Mouse (Mus musculus) liver, adult 2 months (tissue): Measurements from ENCODE around the gene Wfdc9. TPM values are rescaled to one million over a fixed set of nuclear protein-coding genes. Genes with fewer than 3 reads are reported as not detected.
"Not testable (repeated sequence)": the region's sequence is repeated elsewhere in the genome, so short reads cannot be mapped to it uniquely, and the experiment has no call there.

Experiments
- DNase-seq: peaks from one replicate; pipeline ENCODE4 v3.0.0-alpha.2; 2011; ENCODE audit warnings: low read depth, low spot score; ENCODE audit errors: extremely low read depth
- H3K27ac ChIP-seq: fragments of 200-500 bp; replicated peaks from 2 replicates; pipeline ENCODE4 v1.5.1; 2012; ENCODE audit warnings: low read depth, mild to moderate bottlenecking, control low read depth, inconsistent platforms, low read length; ENCODE audit not compliant: insufficient read depth
- H3K27me3 ChIP-seq: fragments of 200-500 bp; 2 replicates; pipeline ENCODE4 v1.6.1; 2012; ENCODE audit warnings: mild to moderate bottlenecking, moderate library complexity, low read length, inconsistent platforms; ENCODE audit not compliant: control insufficient read depth, insufficient read depth
- H3K36me3 ChIP-seq: fragments of 200-500 bp; 2 replicates; pipeline ENCODE4 v1.6.1; 2012; ENCODE audit warnings: low read length, inconsistent platforms; ENCODE audit not compliant: control insufficient read depth, insufficient read depth
- H3K4me1 ChIP-seq: fragments of 200-500 bp; 2 replicates; pipeline ENCODE4 v1.6.1; 2011; ENCODE audit warnings: low read length; ENCODE audit not compliant: control insufficient read depth, insufficient read depth
- H3K4me3 ChIP-seq: fragments of 200-500 bp; 2 replicates; pipeline ENCODE4 v1.5.1; 2011; ENCODE audit warnings: low read depth, mild to moderate bottlenecking, control low read depth, low read length, moderate library complexity; ENCODE audit not compliant: insufficient read depth
- H3K79me2 ChIP-seq: fragments of 200-500 bp; 2 replicates; pipeline ENCODE4 v1.6.1; 2012; ENCODE audit warnings: inconsistent platforms, mild to moderate bottlenecking, low read length, moderate library complexity; ENCODE audit not compliant: control insufficient read depth, insufficient read depth
- H3K9ac ChIP-seq: fragments of 200-500 bp; 2 replicates; pipeline ENCODE4 v1.6.1; 2012; ENCODE audit warnings: low read depth, mild to moderate bottlenecking, control low read depth, inconsistent platforms, low read length
- CTCF ChIP-seq: fragments of 200-500 bp; IDR thresholded peaks from 2 replicates; pipeline ENCODE4 v1.5.1; 2011; ENCODE audit warnings: low read depth, low read length, control low read depth
- POLR2A ChIP-seq: fragments of 200-500 bp; IDR thresholded peaks from 2 replicates; pipeline ENCODE4 v1.6.1; 2011; ENCODE audit warnings: low read length, control low read depth; ENCODE audit not compliant: insufficient read depth; ENCODE audit errors: extremely low read depth
- WGBS: fragments of 180-500 bp; shearing (Covaris S2); methylation state at CpG from one replicate; pipeline ENCODE4 v1.1.7; 2018; 5-methylcytosine and 5-hydroxymethylcytosine counted together
- polyA plus RNA-seq: library from polyadenylated mRNA; depleted of rRNA; stranded (reverse); fragments of >200 nt; gene quantifications from 2 replicates; pipeline ENCODE4 v1.2.3, GENCODE M21; 2012; rRNA removed
- total RNA-seq: library from RNA; depleted of rRNA; stranded (reverse); fragments of >200 nt; gene quantifications from 2 replicates; pipeline ENCODE4 v1.2.3, GENCODE M21; 2014; rRNA removed

Gene Wfdc9
- total and polyA plus RNA-seq, 2 experiments, result not detected

DNA sequence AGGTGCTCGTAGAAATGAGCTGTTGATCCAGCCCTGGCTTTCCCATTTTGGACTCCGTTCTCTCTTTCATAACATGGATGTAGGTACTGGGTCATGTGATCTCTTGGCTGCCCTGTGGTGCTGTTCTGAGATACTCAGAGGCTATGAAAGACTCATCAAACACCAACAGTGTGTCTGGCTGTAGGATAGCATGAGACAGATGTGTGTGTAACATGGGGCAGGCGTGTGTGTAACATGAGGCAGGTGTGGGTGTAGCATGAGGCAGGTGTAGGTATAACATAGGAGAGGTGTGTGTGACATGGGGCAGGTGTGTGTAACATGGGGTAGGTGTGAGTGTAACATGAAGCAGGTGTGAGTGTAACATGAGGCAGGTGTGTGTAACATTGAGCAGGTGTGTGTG, 41.0 kb downstream of the Wfdc9 start:
- Histone ChIP-seq H3K4me1 (no peaks in the 10 kb centered on the region), H3K4me3 (no peak overlapping the region), H3K36me3 (no peaks in the 10 kb centered on the region), H3K79me2 (no peaks in the 10 kb centered on the region), H3K27ac (no peak overlapping the region), H3K27me3 (no peaks in the 10 kb centered on the region), H3K9ac (no peak overlapping the region)
- DNase-seq, result no peak
- no peak for TF ChIP-seq CTCF
- TF ChIP-seq POLR2A, result no peak
- WGBS, result 67% methylated on average over 3 of the region's 3 CpGs

DNA sequence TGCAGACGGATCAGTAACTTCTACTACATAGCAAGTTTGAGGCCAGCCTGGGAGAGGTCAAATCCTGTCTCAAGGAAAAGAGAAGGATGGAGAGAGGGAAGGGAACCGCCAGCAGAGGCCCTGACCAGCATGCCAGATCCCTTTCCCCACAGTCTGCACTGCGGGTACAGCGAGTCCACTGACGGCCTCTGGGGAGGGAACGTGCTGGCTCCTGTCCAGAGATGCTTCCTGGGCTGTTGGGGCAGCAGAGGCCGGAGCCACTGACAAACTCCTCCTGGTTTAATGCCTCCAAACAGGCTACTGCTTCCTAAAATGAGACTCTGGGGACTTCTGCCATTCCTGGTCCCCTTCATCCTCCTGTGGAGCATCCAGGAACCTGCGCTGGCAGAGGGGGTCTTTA, 42.9 kb downstream of the Wfdc9 start, which contains the start of the genes Wfdc6b and Wfdc8:
Gene Wfdc6b, plus strand, starts transcription at position 52 of the 400 bp plus-strand sequence.
Gene Wfdc8, minus strand, starts transcription at position 156 of the 400 bp plus-strand sequence.
- H3K36me3 ChIP-seq, H3K27ac ChIP-seq, H3K4me3 ChIP-seq, H3K79me2 ChIP-seq, H3K9ac ChIP-seq, DNase-seq, H3K4me1 ChIP-seq, H3K27me3 ChIP-seq: not testable (repeated sequence)
- 58% methylated on average over 8 of the region's 8 CpGs for WGBS

DNA sequence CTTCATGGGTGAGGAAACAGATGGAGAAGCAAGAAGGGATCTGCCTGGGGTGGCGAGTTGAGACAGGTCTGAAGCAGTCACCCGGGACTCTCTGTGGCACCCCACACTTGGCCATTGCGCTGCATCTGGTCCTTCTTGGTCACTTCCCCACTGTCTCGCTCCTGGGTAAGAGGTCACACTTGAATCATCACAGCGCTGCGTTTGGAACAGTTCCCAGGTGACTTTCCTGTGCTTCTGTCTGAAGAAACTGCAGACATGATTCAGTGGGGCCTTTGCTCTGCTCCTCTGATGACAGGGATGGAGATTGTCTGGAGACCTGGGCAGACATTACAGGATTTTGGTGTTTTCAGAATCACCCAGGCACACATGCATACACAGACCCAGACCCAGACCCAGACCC, 47.6 kb downstream of the Wfdc9 start:
- TF ChIP-seq CTCF (no peak), POLR2A (no peak)
- Histone ChIP-seq H3K4me3 (no peak overlapping the region), H3K9ac (no peak overlapping the region), H3K27ac (no peak overlapping the region), H3K4me1 (no peaks in the 10 kb centered on the region), H3K36me3 (no peaks in the 10 kb centered on the region), H3K79me2 (no peaks in the 10 kb centered on the region), H3K27me3 (no peaks in the 10 kb centered on the region)
- DNase-seq, result no peak
- 72% methylated on average over 6 of the region's 6 CpGs for WGBS

DNA sequence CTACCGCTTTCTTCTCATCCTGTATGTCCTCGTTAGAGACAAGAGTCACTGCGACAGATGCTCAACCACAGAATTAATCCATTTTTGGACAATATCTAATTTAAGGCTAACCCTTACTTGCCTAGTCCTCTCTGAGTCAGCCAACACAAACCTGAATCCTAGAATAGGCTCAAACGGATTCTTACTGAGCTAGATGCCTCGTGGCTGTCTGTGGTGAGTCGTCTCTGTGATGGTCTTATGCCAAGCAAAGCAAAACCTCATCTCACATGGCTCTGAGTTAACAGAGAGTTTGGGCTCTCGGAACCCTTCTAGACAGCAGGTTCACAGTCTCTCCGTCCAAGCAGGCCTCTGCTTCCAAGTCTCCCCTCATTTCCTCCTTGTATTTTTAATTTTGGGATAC, 52.0 kb downstream of the Wfdc9 start:
- 90% methylated on average over 8 of the region's 8 CpGs for WGBS
- DNase-seq, result no peak
- no peak overlapping the region for H3K9ac ChIP-seq
- TF ChIP-seq CTCF (no peak), POLR2A (no peak)
- no peaks in the 10 kb centered on the region for H3K79me2 ChIP-seq
- 0 out of 2 replicates have a peak, but pooled peaks cover 2% of the 10 kb centered on the region for H3K27me3 ChIP-seq
- no peaks in the 10 kb centered on the region for H3K36me3 ChIP-seq
- H3K27ac ChIP-seq, result no peak overlapping the region
- no peaks in the 10 kb centered on the region for H3K4me1 ChIP-seq
- H3K4me3 ChIP-seq, result no peak overlapping the region

DNA sequence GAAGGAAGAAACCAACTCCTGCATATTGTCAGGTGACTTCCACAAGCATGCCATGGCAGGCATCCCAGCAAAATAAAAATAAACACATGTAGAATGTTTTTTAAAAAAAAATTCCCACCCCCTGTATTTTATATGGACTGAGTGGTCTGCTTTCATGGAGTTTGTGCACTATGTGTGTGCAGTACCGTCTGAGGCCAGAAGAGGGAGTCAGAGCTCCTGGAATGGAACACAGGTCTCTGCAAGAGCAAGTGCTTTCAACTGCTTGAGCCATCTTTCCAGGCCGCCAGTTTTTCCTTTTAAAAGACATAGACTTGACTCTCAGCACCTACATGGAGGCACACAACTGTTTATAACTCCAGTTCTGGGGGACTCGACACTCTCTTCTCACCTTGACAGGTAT, 52.9 kb downstream of the Wfdc9 start:
- H3K36me3 ChIP-seq, result no peaks in the 10 kb centered on the region
- H3K27ac ChIP-seq, result no peak overlapping the region
- no peak for DNase-seq
- no peaks in the 10 kb centered on the region for H3K4me1 ChIP-seq
- TF ChIP-seq CTCF, result no peak
- no peak for TF ChIP-seq POLR2A
- no peak overlapping the region for H3K9ac ChIP-seq
- H3K4me3 ChIP-seq, result no peak overlapping the region
- 94% methylated on average over 3 of the region's 3 CpGs for WGBS
- no peaks in the 10 kb centered on the region for H3K79me2 ChIP-seq
- 0 out of 2 replicates have a peak, but pooled peaks cover 2% of the 10 kb centered on the region for H3K27me3 ChIP-seq

DNA sequence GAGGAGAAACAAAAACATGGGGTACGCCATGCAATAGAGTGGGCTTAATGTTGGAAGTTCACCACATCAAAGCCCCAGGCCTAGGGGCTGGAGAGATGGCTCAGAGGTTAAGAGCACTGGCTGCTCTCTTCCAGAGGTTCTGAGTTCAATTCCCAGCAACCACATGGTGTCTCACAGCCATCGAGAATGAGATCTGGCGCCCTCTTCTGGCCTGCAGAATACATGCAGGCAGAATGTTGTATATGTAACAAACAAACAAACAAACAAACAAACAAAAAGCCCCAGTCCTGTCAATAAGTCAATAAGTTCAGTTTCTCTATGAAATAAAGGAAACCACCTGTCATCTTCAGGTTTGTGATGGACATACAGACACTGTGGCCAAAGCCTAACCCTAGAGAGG, 56.2 kb downstream of the Wfdc9 start:
- Histone ChIP-seq H3K27ac (no peak overlapping the region), H3K9ac (no peak overlapping the region), H3K4me1 (no peaks in the 10 kb centered on the region), H3K36me3 (no peaks in the 10 kb centered on the region), H3K79me2 (no peaks in the 10 kb centered on the region), H3K4me3 (no peak overlapping the region), H3K27me3 (0 out of 2 replicates have a peak, but pooled peaks cover 2% of the 10 kb centered on the region)
- 61% methylated on average over 3 of the region's 3 CpGs for WGBS
- TF ChIP-seq CTCF (peak; percentile 19; the same call in 1 of the 2 replicates), POLR2A (no peak)
- no peak for DNase-seq

Other genes with a start within 250 kb of the Wfdc9 start
Only the 30 nearest of the 31 such genes appear.
- 511 and 573 TPM in 2 replicates for gene Sdc4, start 212.7 kb downstream of the Wfdc9 start, total RNA-seq
- gene Sdc4, start 212.7 kb downstream of the Wfdc9 start, polyA plus RNA-seq, result 178 and 182 TPM in 2 replicates
- gene Sys1, start 199.6 kb downstream of the Wfdc9 start, total RNA-seq, result 33.7 and 40.9 TPM in 2 replicates
- 145 and 157 TPM in 2 replicates for gene Sys1, start 199.6 kb downstream of the Wfdc9 start, polyA plus RNA-seq
- gene Gm20458, start 195.6 kb downstream of the Wfdc9 start, total RNA-seq, result 0.46 TPM in 1 of 2 replicates, not detected in the other
- gene Gm20458, start 195.6 kb downstream of the Wfdc9 start, polyA plus RNA-seq, result 11.7 and 14.2 TPM in 2 replicates
- not detected in 2 replicates for gene Trp53tg5, start 182.9 kb downstream of the Wfdc9 start, total RNA-seq
- gene Trp53tg5, start 182.9 kb downstream of the Wfdc9 start, polyA plus RNA-seq, result not detected in 2 replicates
- gene Dbndd2, start 170.5 kb downstream of the Wfdc9 start, total RNA-seq, result 8.1 and 10.1 TPM in 2 replicates
- gene Dbndd2, start 170.5 kb downstream of the Wfdc9 start, polyA plus RNA-seq, result 7.6 and 9.5 TPM in 2 replicates
- 7.5 and 14.2 TPM in 2 replicates for gene Pigt, start 159.1 kb downstream of the Wfdc9 start, total RNA-seq
- 56.7 and 63.7 TPM in 2 replicates for gene Pigt, start 159.1 kb downstream of the Wfdc9 start, polyA plus RNA-seq
- gene Wfdc2, start 94.2 kb downstream of the Wfdc9 start, total RNA-seq, result 4.6 and 8.5 TPM in 2 replicates
- 9.9 and 18.9 TPM in 2 replicates for gene Wfdc2, start 94.2 kb downstream of the Wfdc9 start, polyA plus RNA-seq
- not detected in 2 replicates for gene Spint3, start 83.1 kb downstream of the Wfdc9 start, total RNA-seq
- not detected in 2 replicates for gene Spint3, start 83.1 kb downstream of the Wfdc9 start, polyA plus RNA-seq
- not detected in 2 replicates for gene Wfdc6a, start 71.1 kb downstream of the Wfdc9 start, total RNA-seq
- gene Wfdc6a, start 71.1 kb downstream of the Wfdc9 start, polyA plus RNA-seq, result 0.11 TPM in 1 of 2 replicates, not detected in the other
- not detected in 2 replicates for gene Eppin, start 63.0 kb downstream of the Wfdc9 start, total RNA-seq
- not detected in 2 replicates for gene Eppin, start 63.0 kb downstream of the Wfdc9 start, polyA plus RNA-seq
- gene Wfdc6b, start 43.1 kb downstream of the Wfdc9 start, total RNA-seq, result not detected in 2 replicates
- not detected in 2 replicates for gene Wfdc6b, start 43.1 kb downstream of the Wfdc9 start, polyA plus RNA-seq
- not detected in 2 replicates for gene Wfdc8, start 43.0 kb downstream of the Wfdc9 start, total RNA-seq
- not detected in 2 replicates for gene Wfdc8, start 43.0 kb downstream of the Wfdc9 start, polyA plus RNA-seq
- not detected in 2 replicates for gene Wfdc16, start 17.8 kb downstream of the Wfdc9 start, total RNA-seq
- gene Wfdc16, start 17.8 kb downstream of the Wfdc9 start, polyA plus RNA-seq, result 0.07 TPM in 1 of 2 replicates, not detected in the other
- not detected in 2 replicates for gene Wfdc10, start 537 bp downstream of the Wfdc9 start, total RNA-seq
- not detected in 2 replicates for gene Wfdc10, start 537 bp downstream of the Wfdc9 start, polyA plus RNA-seq
- gene Wfdc11, start 17.5 kb upstream of the Wfdc9 start, total RNA-seq, result not detected in 2 replicates
- not detected in 2 replicates for gene Wfdc11, start 17.5 kb upstream of the Wfdc9 start, polyA plus RNA-seq
- gene Wfdc13, start 28.5 kb upstream of the Wfdc9 start, total RNA-seq, result not detected in 2 replicates
- not detected in 2 replicates for gene Wfdc13, start 28.5 kb upstream of the Wfdc9 start, polyA plus RNA-seq
- gene Spint4, start 41.9 kb upstream of the Wfdc9 start, total RNA-seq, result not detected in 2 replicates
- gene Spint4, start 41.9 kb upstream of the Wfdc9 start, polyA plus RNA-seq, result not detected in 2 replicates
- gene Spint5, start 58.7 kb upstream of the Wfdc9 start, total RNA-seq, result not detected in 2 replicates
- gene Spint5, start 58.7 kb upstream of the Wfdc9 start, polyA plus RNA-seq, result not detected in 2 replicates
- 0.09 and 0.81 TPM in 2 replicates for gene Wfdc3, start 89.3 kb upstream of the Wfdc9 start, total RNA-seq
- gene Wfdc3, start 89.3 kb upstream of the Wfdc9 start, polyA plus RNA-seq, result 0.07 and 0.21 TPM in 2 replicates
- 11.8 and 12.9 TPM in 2 replicates for gene Dnttip1, start 89.4 kb upstream of the Wfdc9 start, total RNA-seq
- gene Dnttip1, start 89.4 kb upstream of the Wfdc9 start, polyA plus RNA-seq, result 11.9 and 17.6 TPM in 2 replicates
- gene Ube2c, start 113.3 kb upstream of the Wfdc9 start, total RNA-seq, result 0.18 and 1.9 TPM in 2 replicates
- 1.2 and 1.5 TPM in 2 replicates for gene Ube2c, start 113.3 kb upstream of the Wfdc9 start, polyA plus RNA-seq
- 6.1 TPM in 1 of 2 replicates, not detected in the other for gene Tnnc2, start 123.4 kb upstream of the Wfdc9 start, total RNA-seq
- not detected in 2 replicates for gene Tnnc2, start 123.4 kb upstream of the Wfdc9 start, polyA plus RNA-seq
- 10.8 and 12.6 TPM in 2 replicates for gene Snx21, start 129.2 kb upstream of the Wfdc9 start, total RNA-seq
- 14.4 and 14.6 TPM in 2 replicates for gene Snx21, start 129.2 kb upstream of the Wfdc9 start, polyA plus RNA-seq
- gene Acot8, start 148.3 kb upstream of the Wfdc9 start, total RNA-seq, result 19.4 and 25.8 TPM in 2 replicates
- 46.1 and 53.2 TPM in 2 replicates for gene Acot8, start 148.3 kb upstream of the Wfdc9 start, polyA plus RNA-seq
- 0.83 and 1.1 TPM in 2 replicates for gene Zswim3, start 148.5 kb upstream of the Wfdc9 start, total RNA-seq
- gene Zswim3, start 148.5 kb upstream of the Wfdc9 start, polyA plus RNA-seq, result 0.73 and 0.82 TPM in 2 replicates
- gene Zswim1, start 166.1 kb upstream of the Wfdc9 start, total RNA-seq, result 0.55 and 0.81 TPM in 2 replicates
- gene Zswim1, start 166.1 kb upstream of the Wfdc9 start, polyA plus RNA-seq, result 3.2 and 4.4 TPM in 2 replicates
- 0.18 TPM in 1 of 2 replicates, not detected in the other for gene Spata25, start 172.0 kb upstream of the Wfdc9 start, total RNA-seq
- gene Spata25, start 172.0 kb upstream of the Wfdc9 start, polyA plus RNA-seq, result not detected in 2 replicates
- gene Ctsa, start 176.3 kb upstream of the Wfdc9 start, total RNA-seq, result 112 and 135 TPM in 2 replicates
- gene Ctsa, start 176.3 kb upstream of the Wfdc9 start, polyA plus RNA-seq, result 164 and 279 TPM in 2 replicates
- gene Neurl2, start 176.9 kb upstream of the Wfdc9 start, total RNA-seq, result 1.6 and 2.3 TPM in 2 replicates
- gene Neurl2, start 176.9 kb upstream of the Wfdc9 start, polyA plus RNA-seq, result 4.5 and 5.6 TPM in 2 replicates
- gene Pltp, start 201.1 kb upstream of the Wfdc9 start, total RNA-seq, result 21.7 and 22.1 TPM in 2 replicates
- 49.7 and 92.8 TPM in 2 replicates for gene Pltp, start 201.1 kb upstream of the Wfdc9 start, polyA plus RNA-seq